Mouse (Mus musculus) left cerebral cortex, adult 2 months (tissue): ENCODE data around the gene Igsf9. TPM values are rescaled to one million over a fixed set of nuclear protein-coding genes. Genes with fewer than 3 reads are reported as not detected.

Experiments
- DNase-seq, 2 experiments: peaks; one replicate each; pipeline ENCODE4 v3.0.0; 2021 to 2022; ENCODE audit warnings: low spot score in 2 of 2, mixed read lengths in 1 of 2; ENCODE audit errors: extremely low spot score in 1 of 2
- H3K27ac ChIP-seq: fragments of 200-600 bp; 2 replicates; pipeline ENCODE4 v1.8.1; 2022
- H3K4me3 ChIP-seq: fragments of 200-600 bp; 2 replicates; pipeline ENCODE4 v1.8.1; 2022
- CTCF ChIP-seq: fragments of 200-600 bp; IDR thresholded peaks from 2 replicates; pipeline ENCODE4 v1.8.1; 2022; ENCODE audit warnings: antibody characterized with exemption, mild to moderate bottlenecking, moderate library complexity
- intact Hi-C: fragments of 180-260 bp; cut with DNase I; formaldehyde crosslinking; loops from one replicate; pipeline ENCODE4 v1.15.1; 2025
- total RNA-seq, 2 experiments: library from RNA; stranded (reverse); gene quantifications; 2 replicates each; pipeline ENCODE4 v1.2.3; 2021

Gene Igsf9
- total RNA-seq, 2 experiments from 2014 or later, result 12.5 to 12.8 TPM

DNA sequence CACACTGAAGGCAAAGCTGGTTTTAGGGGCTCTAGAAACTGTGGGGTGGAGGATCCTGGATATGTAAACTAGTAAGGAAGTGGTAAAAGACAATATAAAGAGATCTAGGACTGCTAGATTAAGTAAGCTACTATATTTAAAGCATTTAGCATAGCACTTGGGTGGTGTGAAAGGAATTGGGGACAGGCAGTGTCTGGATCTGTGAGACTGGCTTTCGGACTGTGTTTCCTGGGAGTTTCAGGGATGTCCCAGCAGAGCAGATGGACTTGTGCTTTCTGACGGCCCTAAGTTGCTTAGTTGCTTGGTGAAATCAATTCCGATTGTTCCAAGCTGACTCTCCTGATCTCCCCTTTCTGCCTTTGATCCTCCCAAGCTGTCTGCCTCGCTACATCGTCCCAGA is 5.1 kb downstream of the Igsf9 start:
- no peak overlapping the region for H3K27ac ChIP-seq
- no peak for DNase-seq
- TF ChIP-seq CTCF, result no peak
- intact Hi-C loops, result loop anchor here (5.0 kb wide), 1 partner anchor 906 kb away; no protein-coding TSS in a partner anchor
- no peak overlapping the region for H3K4me3 ChIP-seq

DNA sequence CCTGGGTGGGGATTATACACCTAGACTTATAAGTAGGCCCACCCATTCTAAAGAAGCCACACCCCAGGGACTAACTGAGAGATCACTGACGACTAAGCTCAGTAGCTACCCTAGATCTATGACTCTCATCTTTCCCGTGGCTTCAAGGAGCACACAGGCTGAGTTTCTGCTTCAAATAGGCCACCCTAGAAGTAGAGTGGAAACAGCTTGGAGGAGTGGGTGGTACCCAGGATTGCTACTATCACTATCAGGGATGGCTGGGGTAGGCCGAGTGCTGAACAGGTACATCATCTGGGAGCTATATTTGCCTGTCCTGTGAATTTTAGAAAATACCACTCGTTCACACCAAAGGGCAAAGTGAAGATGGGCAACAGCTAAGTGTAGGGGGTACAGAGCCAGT is 6.3 kb downstream of the Igsf9 start:
- no peak overlapping the region for H3K27ac ChIP-seq
- intact Hi-C loops, result loop anchor here (5.0 kb wide), 1 partner anchor 904 kb away; no protein-coding TSS in a partner anchor
- no peak for TF ChIP-seq CTCF
- H3K4me3 ChIP-seq, result no peak overlapping the region
- no peak for DNase-seq

DNA sequence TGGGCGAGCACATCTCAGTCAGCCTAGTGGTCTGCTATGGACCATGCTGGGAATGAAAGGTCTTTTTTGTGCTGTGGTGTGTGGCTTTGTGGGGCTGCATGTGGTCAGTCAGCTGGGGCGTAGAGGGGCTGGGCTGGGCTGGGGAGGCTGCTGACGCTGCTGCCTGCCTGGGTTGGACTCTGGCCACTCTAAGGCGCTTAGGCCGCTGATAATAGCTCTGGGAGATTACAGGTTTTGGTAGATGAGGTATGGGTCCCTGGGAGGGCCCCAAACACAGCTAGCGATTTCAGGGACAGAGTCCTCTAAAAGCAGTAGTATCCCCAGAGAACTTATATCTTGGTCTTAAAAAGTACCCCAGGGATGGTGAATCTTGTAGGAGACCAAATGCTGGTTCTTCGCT is 7.2 kb downstream of the Igsf9 start:
- intact Hi-C loops, result loop anchor here (5.0 kb wide), 1 partner anchor 903 kb away; no protein-coding TSS in a partner anchor

DNA sequence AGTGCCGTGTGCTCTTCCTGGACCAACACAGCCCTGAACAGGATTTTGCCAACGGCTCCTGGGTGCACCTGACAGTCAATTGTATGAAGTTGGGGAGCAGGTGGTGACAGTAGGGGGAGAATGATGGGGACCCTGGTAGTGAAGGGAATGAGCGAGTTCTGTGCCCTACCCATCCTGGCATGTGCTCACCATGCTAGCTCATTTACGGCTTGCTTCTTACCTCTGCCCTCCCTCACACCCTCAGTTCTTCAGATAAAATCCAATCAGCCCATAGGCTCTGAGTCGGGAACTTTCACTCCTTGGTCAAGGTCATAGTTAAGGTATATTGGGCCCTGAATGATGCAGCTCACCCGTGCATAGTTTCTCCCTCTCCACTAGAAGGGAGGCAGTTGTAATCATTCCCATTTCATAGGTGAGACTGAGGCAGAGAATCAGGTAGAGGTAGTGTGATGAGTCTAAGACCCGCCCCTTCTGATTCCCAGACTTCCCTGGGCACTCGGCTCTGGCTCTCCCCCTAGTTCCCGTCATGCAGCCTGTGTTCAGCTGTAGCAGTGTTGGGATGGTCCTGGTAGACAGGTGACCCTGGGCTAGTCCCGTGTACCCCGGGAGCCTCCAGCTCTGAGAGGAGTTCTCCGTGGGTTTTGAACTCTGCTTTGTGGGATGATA is 8.1 kb downstream of the Igsf9 start:
- intact Hi-C loops, result loop anchor here (1.0 to 5.0 kb wide), 2 partner anchors 77 to 903 kb away; no protein-coding TSS in a partner anchor
- Histone ChIP-seq H3K4me3 (peak overlapping the region; percentile 57), H3K27ac (no peak overlapping the region)
- no peak for DNase-seq
- TF ChIP-seq CTCF, result no peak

More for the DNA sequence above, 7.2 kb downstream of the Igsf9 start:
- no peak for TF ChIP-seq CTCF
- no peak for DNase-seq
- Histone ChIP-seq H3K27ac (no peak overlapping the region), H3K4me3 (no peak overlapping the region)

DNA sequence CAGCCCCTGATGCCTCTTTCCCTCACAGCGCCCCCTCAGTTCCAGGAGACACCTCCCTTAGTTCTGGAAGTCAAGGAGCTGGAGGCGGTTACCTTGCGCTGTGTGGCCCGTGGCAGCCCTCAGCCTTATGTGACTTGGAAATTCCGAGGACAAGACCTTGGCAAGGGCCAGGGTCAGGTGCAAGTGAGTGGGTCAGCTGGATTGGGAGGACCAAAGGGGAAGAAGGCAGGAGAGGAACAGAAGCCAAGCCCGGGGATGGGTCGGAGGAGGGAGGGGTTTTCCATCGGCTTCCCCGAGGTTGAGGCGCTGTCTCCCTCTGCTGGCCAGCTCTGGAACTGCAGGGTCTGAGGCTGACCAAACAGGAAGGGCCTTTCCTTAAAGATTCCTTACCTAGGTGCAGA is 8.7 kb downstream of the Igsf9 start:
- Histone ChIP-seq H3K4me3 (peak overlapping the region; percentile 57), H3K27ac (no peak overlapping the region)
- intact Hi-C loops, result loop anchor here (1.0 kb wide), 1 partner anchor 78 kb away; no protein-coding TSS in a partner anchor
- peak; percentile 99 for TF ChIP-seq CTCF
- DNase-seq, result peak; percentile 84 to 95

DNA sequence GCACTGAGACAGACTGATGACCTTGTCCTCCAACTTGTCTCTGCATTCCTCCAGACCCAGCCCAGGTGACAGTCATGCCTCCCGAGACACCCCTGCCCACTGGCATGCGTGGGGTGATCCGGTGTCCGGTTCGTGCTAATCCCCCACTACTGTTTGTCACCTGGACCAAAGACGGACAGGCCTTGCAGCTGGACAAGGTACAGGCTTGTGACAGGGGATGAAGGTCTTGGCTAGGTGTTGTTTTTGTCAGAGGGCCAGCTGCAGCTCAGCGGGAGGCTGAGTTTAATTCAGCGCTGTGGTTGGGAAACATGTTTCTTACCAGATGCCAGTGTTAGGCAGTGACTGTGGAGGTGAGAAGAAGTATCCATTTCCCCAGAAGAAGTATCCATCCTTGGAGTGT is 10.5 kb downstream of the Igsf9 start:
- DNase-seq, result no peak
- no peak overlapping the region for H3K27ac ChIP-seq
- no peak overlapping the region for H3K4me3 ChIP-seq
- intact Hi-C loops, result no loop called here
- TF ChIP-seq CTCF, result no peak

DNA sequence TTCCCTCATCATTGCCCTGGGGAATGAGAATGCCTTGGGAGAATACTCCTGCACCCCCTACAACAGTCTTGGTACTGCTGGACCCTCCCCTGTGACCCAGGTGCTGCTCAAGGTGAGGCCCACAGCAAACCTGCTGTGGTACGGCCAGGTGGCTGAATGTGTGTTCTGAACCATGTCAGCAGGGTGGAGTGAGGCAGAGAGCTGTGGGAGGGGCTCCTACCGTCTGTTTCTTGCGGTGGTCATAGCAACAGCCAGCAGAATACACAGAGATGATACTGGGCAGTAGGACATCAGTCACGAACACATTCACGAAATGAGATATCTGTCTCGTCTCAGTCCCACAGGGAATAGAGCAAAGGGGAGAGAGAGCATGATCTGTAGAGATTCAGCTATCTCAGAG is 11.9 kb downstream of the Igsf9 start:
- no peak overlapping the region for H3K4me3 ChIP-seq
- H3K27ac ChIP-seq, result no peak overlapping the region
- intact Hi-C loops, result no loop called here
- TF ChIP-seq CTCF, result no peak
- DNase-seq, result no peak

DNA sequence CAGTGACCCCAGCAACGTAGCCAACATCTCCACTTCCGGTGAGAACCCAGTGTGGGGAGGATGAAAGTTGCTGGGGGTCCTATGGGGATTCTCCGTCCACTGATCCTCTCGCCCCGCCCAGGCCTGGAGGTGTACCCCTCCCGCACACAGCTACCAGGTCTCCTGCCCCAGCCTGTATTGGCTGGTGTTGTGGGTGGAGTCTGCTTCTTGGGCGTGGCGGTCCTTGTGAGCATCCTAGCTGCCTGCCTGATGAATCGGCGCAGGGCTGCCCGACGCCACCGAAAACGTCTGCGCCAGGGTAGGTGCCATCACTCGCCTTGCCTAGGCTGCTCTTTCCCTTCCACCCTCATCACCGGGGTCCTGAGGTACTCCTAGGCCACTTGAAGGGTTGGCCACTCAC is 14.4 kb downstream of the Igsf9 start:
- Histone ChIP-seq H3K4me3 (no peak overlapping the region), H3K27ac (no peak overlapping the region)
- TF ChIP-seq CTCF, result no peak
- intact Hi-C loops, result no loop called here
- DNase-seq, result no peak

DNA sequence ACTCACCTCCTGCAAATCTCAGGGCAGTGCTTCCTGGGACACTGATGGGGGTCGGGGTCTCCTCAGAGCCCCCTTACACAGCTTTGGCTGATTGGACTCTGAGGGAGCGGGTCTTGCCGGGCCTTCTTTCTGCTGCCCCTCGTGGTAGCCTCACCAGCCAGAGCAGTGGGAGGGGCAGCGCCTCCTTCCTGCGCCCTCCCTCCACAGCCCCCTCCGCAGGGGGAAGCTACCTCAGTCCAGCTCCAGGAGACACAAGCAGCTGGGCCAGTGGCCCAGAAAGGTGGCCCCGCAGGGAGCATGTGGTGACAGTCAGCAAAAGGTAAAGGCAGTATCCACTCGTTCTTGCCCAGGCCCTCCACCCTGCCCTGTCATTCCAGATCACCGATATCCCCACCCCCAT is 15.8 kb downstream of the Igsf9 start:
- TF ChIP-seq CTCF, result no peak
- H3K27ac ChIP-seq, result no peak overlapping the region
- H3K4me3 ChIP-seq, result no peak overlapping the region
- no peak for DNase-seq
- intact Hi-C loops, result no loop called here

DNA sequence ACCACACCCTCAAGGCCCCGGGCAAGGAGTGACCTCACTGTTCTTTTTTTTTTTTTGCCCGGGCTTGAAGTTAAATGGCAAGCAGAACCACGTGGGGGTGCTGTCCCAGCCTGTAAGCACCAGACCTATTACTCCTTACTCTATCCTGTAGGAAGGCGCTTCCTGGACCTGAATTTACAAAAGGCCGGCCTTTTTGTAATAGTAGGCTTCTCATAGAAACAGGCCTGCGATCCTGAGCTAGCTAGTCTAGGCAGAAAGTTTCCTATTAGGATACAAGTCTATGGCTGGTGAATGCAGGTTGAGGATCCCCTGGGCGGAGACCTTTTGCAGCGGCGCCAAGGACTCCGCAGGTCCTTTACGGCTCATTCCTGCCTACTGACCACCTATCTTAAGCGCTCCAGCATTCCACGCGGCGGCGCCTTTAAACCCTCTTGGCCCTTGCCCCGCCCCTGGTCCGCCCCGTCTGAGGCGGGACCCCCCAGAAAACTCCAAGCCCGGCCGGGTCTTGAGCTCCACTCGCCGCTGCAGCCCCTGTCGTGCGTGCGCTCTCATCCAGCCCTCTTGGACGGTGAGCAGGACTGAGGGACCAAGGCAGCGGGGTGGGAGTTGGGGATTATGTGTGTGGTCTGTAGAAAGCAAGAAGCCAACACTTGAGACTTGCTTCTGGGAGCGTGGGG is 18.3 kb downstream of the Igsf9 start, which contains the start of gene Tagln2:
Gene Tagln2 (plus strand): TSS at position 283 of the 677 bp plus-strand sequence.
- peak within 1 kb of the TSS; percentile 46 for H3K4me3 ChIP-seq
- intact Hi-C loops, result no loop called here
- H3K27ac ChIP-seq, result peak within 1 kb of the TSS; percentile 56; the same call in 1 of the 2 replicates
- no peak for DNase-seq
- TF ChIP-seq CTCF, result no peak; the same call in 1 of the 2 replicates

DNA sequence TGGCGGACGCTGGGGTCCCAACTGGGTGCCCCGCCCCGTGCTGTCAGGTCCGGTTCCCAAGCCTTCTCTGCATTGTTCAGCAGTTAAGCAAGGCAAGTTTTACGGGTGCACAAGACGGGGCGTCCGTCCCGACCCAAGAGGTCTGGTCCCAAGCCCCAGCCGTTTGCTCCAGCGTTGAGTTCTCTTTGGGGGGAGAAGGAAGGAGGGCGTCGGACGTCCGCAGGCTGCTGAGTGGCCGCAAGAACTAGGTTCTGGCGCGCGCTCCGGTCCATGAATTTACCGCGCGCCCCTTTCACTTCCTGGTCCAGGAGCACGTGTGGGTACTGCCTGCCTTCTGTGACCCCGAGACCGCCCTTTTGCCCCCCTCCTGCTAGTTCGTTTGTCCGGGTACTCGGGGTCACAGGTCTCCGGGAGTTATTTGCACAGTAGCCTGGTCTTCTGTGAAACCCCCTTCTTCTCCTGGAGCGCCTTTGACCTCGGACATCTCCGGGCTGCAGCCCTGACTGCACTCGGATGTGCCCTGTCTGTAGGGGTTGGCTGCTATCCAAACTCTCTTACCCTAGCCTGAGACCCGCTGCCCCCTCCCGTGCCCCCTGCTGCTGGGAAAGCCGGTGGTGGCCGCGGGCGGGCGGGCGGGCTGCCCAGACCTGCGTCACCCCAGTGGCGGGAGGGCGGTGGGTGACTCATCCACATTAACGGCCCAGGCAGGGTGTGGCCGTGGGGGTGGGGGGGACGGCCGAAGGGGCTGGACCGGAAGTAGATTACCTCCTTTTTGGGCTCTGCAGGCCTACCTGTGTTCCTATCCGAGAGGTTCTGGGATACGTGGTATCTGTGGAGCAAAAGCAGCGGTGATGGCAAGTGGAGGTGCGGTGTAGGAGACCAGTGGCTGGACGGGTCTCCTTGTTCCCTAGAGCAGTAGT is 19.1 kb downstream of the Igsf9 start:
- TF ChIP-seq CTCF, result no peak
- Histone ChIP-seq H3K27ac (peak overlapping the region; percentile 56; the same call in 1 of the 2 replicates), H3K4me3 (peak overlapping the region; percentile 46)
- intact Hi-C loops, result no loop called here
- no peak for DNase-seq
